8 mouse cellular contexts compared by ENCODE assay signal in genomic region chr9:65724471-65725290, GRCm38 (mm10). TPM values are rescaled to one million over a fixed set of nuclear protein-coding genes. Genes with fewer than 3 reads are reported as not detected.
DNase-seq lines count a peak whose midpoint lies in the region; ATAC-seq and TF ChIP-seq lines count a peak whose summit lies in the region.

No protein-coding gene starts in this region.

- peak; percentile 55; the same call in 1 of the 2 replicates for ATAC-seq in embryonic facial prominence, embryonic 14.5 days (ENCODE audit: low read depth)
- ATAC-seq in heart, embryonic 16.5 days (replicated peaks; ENCODE audit: extremely low read depth, insufficient read depth, low FRiP score), result peak; percentile 73; the same call in 1 of the 2 replicates
- ATAC-seq in limb, embryonic 14.5 days (ENCODE audit: low FRiP score, low read depth), result no peak

- H3K27ac ChIP-seq in embryonic facial prominence, embryonic 14.5 days (replicated peaks; ENCODE audit: low read depth, low read length), result peak overlapping the region; percentile 70
- peak overlapping the region; percentile 89 for H3K27ac ChIP-seq in heart, embryonic 16.5 days (ENCODE audit: low read length)
- H3K27ac ChIP-seq in limb, embryonic 14.5 days (replicated peaks; ENCODE audit: low read depth, low read length), result peak overlapping the region; percentile 56; the same call in 1 of the 2 replicates

- peaks cover 5% of the 10 kb centered on the region; the same call in 1 of the 2 replicates for H3K36me3 ChIP-seq in embryonic facial prominence, embryonic 14.5 days (ENCODE audit: control insufficient read depth, insufficient read depth, low read length)
- H3K36me3 ChIP-seq in heart, embryonic 16.5 days (ENCODE audit: control insufficient read depth, insufficient read depth), result no peaks in the 10 kb centered on the region; the same call in 1 of the 2 replicates
- 0 out of 2 replicates have a peak, but pooled peaks cover 11% of the 10 kb centered on the region for H3K36me3 ChIP-seq in limb, embryonic 14.5 days (ENCODE audit: control insufficient read depth, insufficient read depth, low read length)

- H3K4me2 ChIP-seq in embryonic facial prominence, embryonic 14.5 days (ENCODE audit: low read depth, low read length), result no peak overlapping the region
- H3K4me2 ChIP-seq in heart, embryonic 16.5 days (ENCODE audit: low read depth, low read length), result peak overlapping the region; percentile 40
- H3K4me2 ChIP-seq in limb, embryonic 14.5 days (replicated peaks; ENCODE audit: low read depth, low read length, severe bottlenecking), result no peak overlapping the region

- peak; percentile 48 for DNase-seq in layer of hippocampus, adult 9-11 months
- no peak for DNase-seq in layer of hippocampus, adult 9-10 months (ENCODE audit: low spot score)
- DNase-seq in adrenal gland, postnatal 25 days, result peak; percentile 51
- DNase-seq in embryonic facial prominence, embryonic 14.5 days (ENCODE audit: low spot score), result peak; percentile 71
- peak; percentile 30 for DNase-seq in limb, embryonic 14.5 days (ENCODE audit: low spot score)
- DNase-seq in urinary bladder, postnatal 36 days (ENCODE audit: low spot score in 2 of 2), result peak; percentile 30 to 61
- no peak for DNase-seq in left cerebral cortex, postnatal 36 days (ENCODE audit: low spot score in 2 of 2)

- 36% methylated on average over 8 of the region's 8 CpGs for WGBS in embryonic facial prominence, embryonic 14.5 days
- 47% methylated on average over 8 of the region's 8 CpGs for WGBS in heart, embryonic 16.5 days
- 35% methylated on average over 8 of the region's 8 CpGs for whole genome bisulfite sequencing in limb, embryonic 14.5 days

- no peak overlapping the region for H3K9ac ChIP-seq in embryonic facial prominence, embryonic 14.5 days (ENCODE audit: low read depth, low read length)
- peak overlapping the region; percentile 54 for H3K9ac ChIP-seq in heart, embryonic 16.5 days (ENCODE audit: low read length)
- H3K9ac ChIP-seq in limb, embryonic 14.5 days (ENCODE audit: low read depth, low read length, severe bottlenecking), result peak overlapping the region; percentile 34; the same call in 1 of the 2 replicates

- intact Hi-C loops in left cerebral cortex, postnatal 36 days (cut with DNase I), result no loop called here

- H3K27me3 ChIP-seq in embryonic facial prominence, embryonic 14.5 days (replicated peaks; ENCODE audit: control insufficient read depth, insufficient read depth, low read length), result no peaks in the 10 kb centered on the region
- no peaks in the 10 kb centered on the region for H3K27me3 ChIP-seq in heart, embryonic 16.5 days (ENCODE audit: control insufficient read depth, insufficient read depth, low read length)
- H3K27me3 ChIP-seq in limb, embryonic 14.5 days (ENCODE audit: control insufficient read depth, insufficient read depth, low read length), result no peaks in the 10 kb centered on the region

- H3K9me3 ChIP-seq in embryonic facial prominence, embryonic 14.5 days (ENCODE audit: control insufficient read depth, low read length), result no peaks in the 10 kb centered on the region
- H3K9me3 ChIP-seq in heart, embryonic 16.5 days (replicated peaks; ENCODE audit: control insufficient read depth, low read length), result no peaks in the 10 kb centered on the region
- no peaks in the 10 kb centered on the region for H3K9me3 ChIP-seq in limb, embryonic 14.5 days (ENCODE audit: control insufficient read depth, low read length)

- TF ChIP-seq POLR2A in limb, embryonic 14.5 days (IDR thresholded peaks at IDR 0.05; ENCODE audit: borderline replicate concordance, extremely low read depth, insufficient read depth, insufficient read length), result no peak

- 0 out of 2 replicates have a peak, but pooled peaks cover 7% of the 10 kb centered on the region for H3K4me1 ChIP-seq in embryonic facial prominence, embryonic 14.5 days (ENCODE audit: control insufficient read depth, insufficient read depth, low read length)
- peaks cover 47% of the 10 kb centered on the region for H3K4me1 ChIP-seq in heart, embryonic 16.5 days (ENCODE audit: control insufficient read depth, insufficient read depth, low read length)
- H3K4me1 ChIP-seq in limb, embryonic 14.5 days (ENCODE audit: control insufficient read depth, insufficient read depth, low read length), result peaks cover 23% of the 10 kb centered on the region

- H3K4me3 ChIP-seq in embryonic facial prominence, embryonic 14.5 days (ENCODE audit: low read depth, low read length), result no peak overlapping the region
- no peak overlapping the region for H3K4me3 ChIP-seq in heart, embryonic 16.5 days (ENCODE audit: low read length)
- no peak overlapping the region for H3K4me3 ChIP-seq in limb, embryonic 14.5 days (replicated peaks; ENCODE audit: low read length)

RNA-seq across cellular contexts. Expression of gene Oaz2, which starts 56.9 kb away (rescaled TPM):
- total RNA-seq in adrenal gland, postnatal 25 days (2021), result 90.9 and 131 TPM in 2 replicates
- polyA plus RNA-seq in embryonic facial prominence, embryonic 14.5 days (2014; fragmentation: Nextera tagmentation; extraction: Ambion mirVana), result 203 and 214 TPM in 2 replicates
- polyA plus RNA-seq in heart, embryonic 16.5 days (2015; fragmentation: Nextera tagmentation; extraction: Ambion mirVana), result 299 and 313 TPM in 2 replicates
- 199 and 250 TPM in 2 replicates for polyA plus RNA-seq in limb, embryonic 14.5 days (2012; rRNA removed)
- 221 and 260 TPM in 2 replicates for polyA plus RNA-seq in limb, embryonic 14.5 days (2014; fragmentation: Nextera tagmentation; extraction: Ambion mirVana)
- total RNA-seq in left cerebral cortex, postnatal 36 days (2021), result 100 to 1,000 TPM; 228 to 236 TPM

Comparison
In these comparisons a context has a peak if more than half of its experiments do, and no peak if none do; other contexts are left out.
1. DNase-seq: peak in layer of hippocampus, adult 9-11 months (single experiment), adrenal gland, postnatal 25 days (single experiment), embryonic facial prominence, embryonic 14.5 days (single experiment), limb, embryonic 14.5 days (single experiment) and urinary bladder, postnatal 36 days (2 of 2); none in layer of hippocampus, adult 9-10 months (single experiment) and left cerebral cortex, postnatal 36 days (0 of 2).
2. Peak in every context shown above with its lines, with median percentiles within 50 percentile points of each other: H3K27ac ChIP-seq.